15 mouse cellular contexts compared by ENCODE assay signal in genomic region chr4:155370737-155371715, GRCm38 (mm10). TPM values are rescaled to one million over a fixed set of nuclear protein-coding genes. Genes with fewer than 3 reads are reported as not detected.
DNase-seq lines count a peak whose midpoint lies in the region; ATAC-seq lines count a peak whose summit lies in the region.
"Had no signal": no experiment of that assay in that cellular context is flagged by ENCODE, and none has a peak within 500 bp of the region (broad histone marks: within the 10 kb centered on the region; RNA-seq: fewer than 3 reads in every experiment).

No protein-coding gene starts in this region.

- H3K36me3 ChIP-seq in intestine, embryonic 15.5 days: no peaks in the 10 kb centered on the region
- H3K36me3 ChIP-seq: embryonic facial prominence, embryonic 15.5 days; limb, embryonic 13.5 days had no signal

- WGBS in intestine, embryonic 15.5 days: 79% methylated on average over 15 of the region's 15 CpGs
- WGBS in large intestine, adult 2 months: 54% methylated on average over 15 of the region's 15 CpGs

- no peak overlapping the region for H3K4me3 ChIP-seq in intestine, embryonic 15.5 days (replicated peaks)
- H3K4me3 ChIP-seq: embryonic facial prominence, embryonic 15.5 days; limb, embryonic 13.5 days had no signal

- H3K9me3 ChIP-seq in intestine, embryonic 15.5 days: no peaks in the 10 kb centered on the region
- H3K9me3 ChIP-seq: embryonic facial prominence, embryonic 15.5 days; limb, embryonic 13.5 days had no signal

- H3K4me2 ChIP-seq in intestine, embryonic 15.5 days (replicated peaks): no peak overlapping the region
- H3K4me2 ChIP-seq: embryonic facial prominence, embryonic 15.5 days; limb, embryonic 13.5 days had no signal

- intact Hi-C loops in gastrocnemius, postnatal 36 days (cut with DNase I): no loop called here

- peak; percentile 39 to 60 for DNase-seq in cerebellum, postnatal 25 days
- no peak for DNase-seq in cerebellum, adult 8-10 months
- peak; percentile 35 for DNase-seq in MN1 (ENCODE audit: low spot score)
- DNase-seq in large intestine, adult 2 months (ENCODE audit: low read depth, low spot score): peak; percentile 87
- DNase-seq in gastrocnemius, postnatal 36 days: no peak
- no peak for DNase-seq in gastrocnemius, adult 8-10 months (ENCODE audit: low spot score in 2 of 2)
- DNase-seq in right cerebral cortex, postnatal 14 days: no peak
- DNase-seq: retina, postnatal 1 day; thymus, postnatal 14 days had no signal

- peaks cover 7% of the 10 kb centered on the region for H3K4me1 ChIP-seq in intestine, embryonic 15.5 days (replicated peaks)
- H3K4me1 ChIP-seq: embryonic facial prominence, embryonic 15.5 days; limb, embryonic 13.5 days had no signal

- H3K27ac ChIP-seq in intestine, embryonic 15.5 days: no peak overlapping the region
- H3K27ac ChIP-seq: embryonic facial prominence, embryonic 15.5 days; limb, embryonic 13.5 days had no signal

- H3K9ac ChIP-seq in intestine, embryonic 15.5 days: no peak overlapping the region; the same call in 1 of the 2 replicates
- H3K9ac ChIP-seq: embryonic facial prominence, embryonic 15.5 days; limb, embryonic 13.5 days had no signal

- H3K27me3 ChIP-seq in intestine, embryonic 15.5 days (replicated peaks): no peaks in the 10 kb centered on the region

- ATAC-seq in intestine, embryonic 15.5 days: peak; percentile 76

RNA-seq across cellular contexts. Expression of gene Prkcz, which starts 9.9 kb away (rescaled TPM):
- 24.8 and 27.1 TPM in 2 replicates for polyA plus RNA-seq in intestine, embryonic 15.5 days (2015; fragmentation: Nextera tagmentation; extraction: Ambion mirVana)
- polyA plus RNA-seq in large intestine, adult 2 months (2012; rRNA removed): 79.9 and 81.5 TPM in 2 replicates
- total RNA-seq in gastrocnemius, postnatal 36 days (2021): 1 to 10 TPM in 1 of 2 experiments, under 1 TPM in 1; 0.87 to 1.2 TPM
- total RNA-seq in gastrocnemius, adult 8-10 months (2022): 1 to 10 TPM; 1.8 to 2.9 (median 2.4) TPM
- total RNA-seq: hematopoietic stem cell, adult 5-6 weeks; megakaryocyte-erythroid progenitor cell, adult 5-6 weeks had no signal

RNA-seq across cellular contexts. Expression of gene Gabrd, which starts 26.9 kb away (rescaled TPM):
- 0.10 TPM in 1 of 2 replicates, not detected in the other for polyA plus RNA-seq in intestine, embryonic 15.5 days (2015; fragmentation: Nextera tagmentation; extraction: Ambion mirVana)
- 0.51 and 0.94 TPM in 2 replicates for polyA plus RNA-seq in large intestine, adult 2 months (2012; rRNA removed)
- under 1 TPM; 0.23 to 0.25 TPM for total RNA-seq in gastrocnemius, postnatal 36 days (2021)
- total RNA-seq in gastrocnemius, adult 8-10 months (2022): under 1 TPM; 0.67 to 0.92 (median 0.76) TPM
- total RNA-seq: heart, adult 8-10 months had no signal

RNA-seq across cellular contexts. Expression of gene Cfap74, which starts 38.0 kb away (rescaled TPM):
- polyA plus RNA-seq in intestine, embryonic 15.5 days (2015; fragmentation: Nextera tagmentation; extraction: Ambion mirVana): 1.2 and 2.3 TPM in 2 replicates
- 1.2 and 2.6 TPM in 2 replicates for polyA plus RNA-seq in large intestine, adult 2 months (2012; rRNA removed)
- total RNA-seq in gastrocnemius, postnatal 36 days (2021): under 1 TPM; 0.15 to 0.38 TPM
- total RNA-seq in gastrocnemius, adult 8-10 months (2022): under 1 TPM; 0.22 to 0.47 (median 0.39) TPM
- total RNA-seq: megakaryocyte-erythroid progenitor cell, adult 5-6 weeks had no signal

Comparison
In these comparisons a context has a peak if more than half of its experiments do, and no peak if none do; other contexts are left out.
1. DNase-seq: peak in cerebellum, postnatal 25 days (2 of 2), MN1 (single experiment) and large intestine, adult 2 months (single experiment); none in cerebellum, adult 8-10 months (single experiment), gastrocnemius, postnatal 36 days (0 of 2), gastrocnemius, adult 8-10 months (0 of 2) and right cerebral cortex, postnatal 14 days (single experiment).